Mouse (Mus musculus): ENCODE data around the gene Strbp.
"Not testable (repeated sequence)": the region's sequence is repeated elsewhere in the genome, so short reads cannot be mapped to it uniquely, and the experiment has no call there.

Gene Strbp

GRCm38 (mm10) chr2:37519286-37519640, 184.4 kb downstream of the Strbp start:
- no peak for DNase-seq (ENCODE audit: low read depth)

- no peak for DNase-seq (ENCODE audit: low read depth)
Observed at GRCm38 (mm10) chr2:37518561-37519285, 184.9 kb downstream of the Strbp start.

GRCm38 (mm10) chr2:37516922-37517462, 186.7 kb downstream of the Strbp start:
- no peak for DNase-seq (ENCODE audit: low read depth)

- no peak for DNase-seq (ENCODE audit: low read depth)
Observed at GRCm38 (mm10) chr2:37516030-37516710, 187.5 kb downstream of the Strbp start, which contains the start of gene Gpr21. Gene Gpr21, plus strand, starts transcription at chr2:37516332.

GRCm38 (mm10) chr2:37511134-37511901, 192.3 kb downstream of the Strbp start:
- no peak for DNase-seq (ENCODE audit: low read depth)

- not testable (repeated sequence) for DNase-seq (ENCODE audit: low read depth)
Observed at GRCm38 (mm10) chr2:37505856-37506255, 197.8 kb downstream of the Strbp start.

- no peak for DNase-seq (ENCODE audit: low read depth)
Observed at GRCm38 (mm10) chr2:37497321-37497720, 206.3 kb downstream of the Strbp start.

GRCm38 (mm10) chr2:37488956-37489355, 214.7 kb downstream of the Strbp start:
- DNase-seq (ENCODE audit: low read depth): no peak

GRCm38 (mm10) chr2:37486408-37486807, 217.3 kb downstream of the Strbp start:
- no peak for DNase-seq (ENCODE audit: low read depth)

- peak; percentile 77 for DNase-seq (ENCODE audit: low read depth)
Observed at GRCm38 (mm10) chr2:37485370-37485769, 218.3 kb downstream of the Strbp start.

- DNase-seq (ENCODE audit: low read depth): no peak
Observed at GRCm38 (mm10) chr2:37484165-37484564, 219.5 kb downstream of the Strbp start.

- DNase-seq (ENCODE audit: low read depth): no peak
Observed at GRCm38 (mm10) chr2:37480039-37480438, 223.6 kb downstream of the Strbp start.

GRCm38 (mm10) chr2:37479559-37479958, 224.1 kb downstream of the Strbp start:
- no peak for DNase-seq (ENCODE audit: low read depth)

GRCm38 (mm10) chr2:37466266-37466665, 237.4 kb downstream of the Strbp start:
- DNase-seq (ENCODE audit: low read depth): no peak

GRCm38 (mm10) chr2:37460707-37461106, 243.0 kb downstream of the Strbp start:
- no peak for DNase-seq (ENCODE audit: low read depth)

GRCm38 (mm10) chr2:37452376-37452760, 251.3 kb downstream of the Strbp start:
- no peak for DNase-seq (ENCODE audit: low read depth)

- DNase-seq (ENCODE audit: low read depth): peak; percentile 96
Observed at GRCm38 (mm10) chr2:37451667-37452375, 251.8 kb downstream of the Strbp start.

GRCm38 (mm10) chr2:37442611-37443591, 260.8 kb downstream of the Strbp start, which contains the start of the genes Zbtb26, Zbtb6 and Rabgap1:
Gene Zbtb26, minus strand, starts transcription at chr2:37443135.
Gene Zbtb6, minus strand, starts transcription at chr2:37443171.
Gene Rabgap1, plus strand, starts transcription at chr2:37443279.
- DNase-seq (ENCODE audit: low read depth): peak; percentile 97

All from induced T-regulatory cell, adult 2 months (primary cell).